Mouse (Mus musculus): ENCODE measurements around the gene Mul1.

- TF ChIP-seq GATA1 (IDR thresholded peaks at IDR 0.05; ENCODE audit: low read length) (no peak), TAL1 (IDR thresholded peaks at IDR 0.05; ENCODE audit: low read length) (no peak)
Measured at GRCm38 (mm10) chr4:138488241-138488640, 53.8 kb downstream of the Mul1 start.
